Mouse (Mus musculus) lung, postnatal 25 days (tissue): ENCODE measurements around the gene Rnf220.

Experiments
- DNase-seq: peaks from one replicate; pipeline ENCODE4 v3.0.0; 2022; ENCODE audit warnings: low spot score

The Rnf220 gene

DNA sequence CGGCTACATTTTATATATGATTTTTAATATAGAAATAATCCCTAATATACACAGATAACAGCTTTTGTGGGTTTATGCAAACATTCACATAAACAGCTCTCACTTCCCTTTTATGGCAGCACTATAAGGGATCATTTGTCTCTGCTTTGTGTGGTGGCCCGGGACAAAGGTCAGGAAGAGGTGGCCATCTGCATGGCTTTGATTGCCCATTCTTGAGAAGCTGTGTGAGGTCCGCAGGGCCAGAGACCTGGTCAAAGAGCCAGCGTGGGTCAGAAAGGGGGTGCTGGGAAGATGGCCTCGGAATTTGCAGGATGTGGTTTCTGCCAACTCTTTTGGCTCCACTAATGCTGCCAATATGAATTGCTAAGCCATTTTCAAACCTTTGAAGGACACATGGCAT is 273.9 kb downstream of the Rnf220 start:
- DNase-seq, result no peak

DNA sequence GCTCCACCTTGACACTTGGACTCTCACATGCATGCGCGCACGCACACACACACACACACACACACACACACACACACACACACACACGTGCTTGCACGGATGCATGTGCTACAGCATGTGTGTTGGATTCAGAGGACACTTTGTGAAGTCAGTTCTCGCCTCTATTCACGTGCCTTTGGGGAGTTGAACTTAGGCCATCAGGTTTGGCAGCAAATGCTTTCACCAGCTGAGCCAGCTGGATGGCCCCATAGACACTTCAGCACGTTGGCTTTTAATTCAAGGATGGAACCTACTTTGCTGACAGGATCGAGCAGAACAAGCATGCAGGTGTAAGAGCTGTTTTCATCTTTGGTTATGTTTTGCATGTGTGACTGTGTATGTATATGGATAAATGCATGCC is 275.0 kb downstream of the Rnf220 start:
- no peak for DNase-seq
